Mouse (Mus musculus): Measurements from ENCODE around the gene Gm281. TPM values are rescaled to one million over a fixed set of nuclear protein-coding genes. Genes with fewer than 3 reads are reported as not detected.
"Not testable (repeated sequence)": the region's sequence is repeated elsewhere in the genome, so short reads cannot be mapped to it uniquely, and the experiment has no call there.

Gene Gm281
- polyA plus RNA-seq (2017; shearing (Covaris generic)), result not detected

- ATAC-seq, result no peak
Measured at GRCm38 (mm10) chr14:13914387-13915082, at the start of gene Gm281. TSS of gene Gm281 (minus strand) at chr14:13914478.

DNA sequence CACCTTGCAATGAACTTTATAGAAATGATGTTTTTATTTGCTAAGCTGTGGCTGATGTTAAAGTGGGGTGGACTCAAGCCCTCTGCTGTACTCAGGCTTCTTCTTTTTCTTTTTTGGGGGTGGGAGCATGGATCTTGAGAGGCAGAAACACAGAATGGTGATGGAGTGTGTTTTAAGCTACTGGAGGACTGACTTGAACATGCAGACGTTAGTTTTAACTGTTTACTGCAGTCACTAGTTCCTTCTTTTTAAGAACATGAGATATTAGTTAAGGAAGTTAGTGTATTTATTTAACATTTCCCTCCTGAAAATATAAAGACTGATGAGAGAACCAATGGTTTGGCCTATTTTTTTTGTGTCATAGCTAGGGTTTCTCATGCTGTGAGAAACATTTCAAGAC lies 49.2 kb upstream of the Gm281 start:
- no peak for ATAC-seq

DNA sequence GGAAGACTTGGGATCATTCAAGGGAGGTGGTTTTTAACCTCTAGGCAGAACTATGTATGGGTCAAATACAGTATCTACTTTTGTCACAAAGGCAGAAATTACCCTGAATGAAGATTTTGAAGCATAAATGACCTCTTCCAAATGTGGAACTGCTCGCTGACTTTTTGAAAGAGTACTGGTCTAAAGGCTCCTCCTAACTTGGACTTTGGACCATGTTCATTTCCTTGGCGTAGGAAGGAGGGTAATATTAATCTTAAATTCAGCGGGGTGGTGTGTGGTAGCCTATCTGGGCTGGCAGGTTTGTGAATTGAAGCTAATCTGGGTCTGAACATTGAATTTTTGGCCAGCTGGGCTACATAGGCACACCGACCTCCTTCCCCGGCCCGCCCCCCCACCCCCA lies 48.2 kb upstream of the Gm281 start:
- no peak for ATAC-seq

DNA sequence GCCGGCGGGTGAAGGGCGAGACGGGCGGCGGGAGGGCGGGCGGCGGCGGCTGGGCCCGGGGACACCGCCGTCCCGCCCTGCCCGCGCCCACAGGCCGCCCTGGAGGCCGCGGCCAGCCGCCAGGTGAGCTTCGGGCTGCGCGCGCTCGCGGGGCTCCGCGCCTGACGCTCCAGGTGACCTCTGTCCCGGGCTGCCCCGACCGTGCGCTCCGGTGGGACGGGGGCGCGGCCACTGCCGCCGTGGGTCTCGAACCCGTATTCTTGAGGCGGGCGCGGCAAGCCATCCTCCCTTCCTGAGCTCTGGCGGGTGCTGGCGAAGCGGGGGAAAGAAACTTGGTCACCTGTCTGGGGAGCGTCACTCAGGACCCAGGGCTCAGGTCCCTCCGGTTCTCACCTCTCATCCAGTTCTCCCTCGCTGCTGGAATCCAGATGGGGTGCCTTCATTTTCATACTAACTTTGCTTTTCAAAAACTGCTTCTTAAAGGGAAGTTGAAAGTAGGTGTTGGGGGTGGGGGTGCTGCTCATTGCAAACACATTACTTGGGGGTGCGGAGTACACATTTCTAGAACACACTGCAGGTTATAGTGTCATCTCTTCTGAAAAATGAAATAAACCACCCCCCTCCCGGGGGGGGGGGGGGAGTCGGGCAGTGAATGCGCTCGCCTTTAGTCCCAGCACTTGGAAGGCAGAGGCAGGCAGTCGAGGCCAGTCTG lies 47.3 kb upstream of the Gm281 start, which contains the start of the genes Atxn7 and Thoc7:
Gene Atxn7, plus strand, starts transcription at position 40 of the 712 bp plus-strand sequence.
Gene Thoc7, minus strand, starts transcription at position 452 of the 712 bp plus-strand sequence.
- ATAC-seq, result peak; percentile 25

GRCm38 (mm10) chr14:13960482-13961325 lies 46.4 kb upstream of the Gm281 start:
- peak; percentile 67 for ATAC-seq

GRCm38 (mm10) chr14:13960079-13960478 lies 45.8 kb upstream of the Gm281 start:
- peak; percentile 61 for ATAC-seq

- ATAC-seq, result not testable (repeated sequence)
Measured at GRCm38 (mm10) chr14:13952151-13952550, 37.9 kb upstream of the Gm281 start.

GRCm38 (mm10) chr14:13950401-13950800 lies 36.1 kb upstream of the Gm281 start:
- ATAC-seq, result peak; percentile 76

DNA sequence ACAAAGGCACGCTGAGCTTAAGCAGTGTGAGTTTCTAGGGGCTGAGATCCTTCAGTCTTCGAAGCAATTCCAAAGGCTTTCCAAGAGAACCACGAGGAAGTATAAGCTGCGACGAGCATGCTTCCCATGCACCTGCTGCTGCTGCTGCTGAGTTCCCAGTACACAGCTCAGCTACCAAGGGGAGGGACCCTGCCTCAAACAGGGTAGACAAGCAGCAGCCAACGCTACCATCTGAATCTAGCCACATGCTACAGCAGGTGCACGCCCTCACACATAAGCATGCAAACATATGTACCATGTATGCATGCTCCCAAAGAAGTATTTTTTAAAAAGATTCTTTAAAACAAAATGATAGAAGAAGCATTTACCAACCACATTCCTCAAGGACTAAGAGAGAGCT lies 34.1 kb upstream of the Gm281 start:
- no peak for ATAC-seq

GRCm38 (mm10) chr14:13944686-13945085 lies 30.4 kb upstream of the Gm281 start:
- no peak for ATAC-seq

GRCm38 (mm10) chr14:13934052-13934371 lies 19.7 kb upstream of the Gm281 start:
- peak; percentile 64 for ATAC-seq

- peak; percentile 71 for ATAC-seq
Measured at GRCm38 (mm10) chr14:13933290-13934051, 19.2 kb upstream of the Gm281 start.

GRCm38 (mm10) chr14:13917630-13918029 lies 3.4 kb upstream of the Gm281 start:
- ATAC-seq, result peak; percentile 83

DNA sequence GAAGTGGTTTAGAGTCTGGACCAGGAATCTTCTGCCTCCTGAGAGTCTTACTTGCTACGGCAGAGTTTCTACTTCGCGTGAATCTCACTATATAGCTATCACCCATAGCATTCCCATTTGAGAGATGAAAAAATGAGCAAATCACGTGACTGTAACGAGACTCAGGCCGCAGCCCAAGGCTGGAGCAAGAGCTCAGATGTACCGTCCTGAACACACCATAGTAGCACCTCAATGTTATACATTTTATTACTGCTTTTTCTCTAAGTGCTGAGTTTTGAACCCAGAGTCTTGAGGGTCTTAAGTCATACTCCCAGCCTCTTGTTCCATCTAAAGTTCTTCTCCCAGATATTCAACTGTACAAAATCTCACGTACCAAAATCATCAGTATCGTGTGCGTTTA lies 2.9 kb upstream of the Gm281 start:
- no peak for ATAC-seq

GRCm38 (mm10) chr14:13915207-13915606 lies 929 bp upstream of the Gm281 start:
- ATAC-seq, result no peak

- no peak for ATAC-seq
Measured at GRCm38 (mm10) chr14:13910148-13910547, 4.1 kb downstream of the Gm281 start.

GRCm38 (mm10) chr14:13907145-13907544 lies 7.1 kb downstream of the Gm281 start:
- ATAC-seq, result no peak

DNA sequence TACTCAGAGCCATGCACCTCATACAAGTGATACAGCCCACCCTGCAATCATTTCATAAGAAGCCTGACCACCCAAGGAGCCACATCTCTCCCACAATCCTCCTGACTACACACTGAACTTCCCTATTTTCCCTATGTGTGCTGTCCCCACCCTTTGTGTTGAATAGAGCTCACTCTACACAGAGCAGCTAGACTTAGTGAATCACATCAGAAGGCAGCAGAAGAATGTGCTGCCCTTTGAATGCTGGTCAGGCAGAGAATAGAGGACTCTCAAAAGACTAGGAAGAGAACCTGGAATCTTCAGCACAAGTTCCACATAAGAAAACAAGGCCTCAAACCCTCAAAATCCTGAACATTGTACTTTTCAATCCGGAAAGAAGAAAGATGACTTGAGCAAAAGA lies 7.8 kb downstream of the Gm281 start:
- no peak for ATAC-seq

DNA sequence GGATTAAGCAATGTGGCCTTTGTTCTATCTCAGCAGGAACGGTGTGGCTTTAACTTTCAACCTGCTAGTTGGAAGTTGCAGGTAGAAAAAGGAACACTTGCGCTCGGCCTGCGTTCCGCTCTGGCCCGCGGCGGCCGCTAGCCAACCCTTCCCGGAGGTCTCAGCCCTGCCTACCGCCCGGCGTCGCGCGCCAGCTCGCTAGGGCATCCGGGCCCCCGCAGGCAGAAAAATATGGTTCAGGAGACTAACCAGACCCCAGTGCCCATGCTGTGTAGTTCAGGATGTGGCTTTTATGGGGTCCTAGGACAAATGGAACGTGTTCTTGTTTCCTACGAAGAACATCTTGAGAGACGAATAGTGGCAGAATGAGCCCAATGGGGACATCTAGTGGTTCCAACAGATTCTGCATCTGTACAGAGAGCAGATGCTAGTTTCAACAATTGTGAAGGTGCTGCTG lies 12.6 kb downstream of the Gm281 start:
- ATAC-seq, result peak; percentile 94

DNA sequence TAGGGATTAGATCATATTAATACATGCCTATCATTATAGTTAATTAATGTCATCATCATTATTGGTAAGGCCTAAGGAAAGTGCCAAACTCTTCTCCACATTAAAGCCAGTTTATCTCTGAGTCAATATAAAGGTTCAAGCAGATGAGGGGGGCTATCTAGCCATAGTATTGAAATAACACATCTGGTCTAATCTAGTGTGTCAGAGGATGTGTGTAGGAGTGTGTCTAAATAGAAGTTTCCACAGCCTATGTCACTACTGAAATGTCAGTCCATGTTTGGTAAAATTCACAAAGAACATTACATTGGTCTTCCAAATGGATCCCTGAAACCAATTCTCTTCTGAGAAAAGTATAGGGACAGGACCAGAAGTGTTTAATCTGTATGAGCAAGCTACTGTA lies 19.1 kb downstream of the Gm281 start:
- peak; percentile 66 for ATAC-seq

- ATAC-seq, result no peak
Measured at GRCm38 (mm10) chr14:13893748-13894147, 20.5 kb downstream of the Gm281 start.

- no peak for ATAC-seq
Measured at GRCm38 (mm10) chr14:13861416-13861815, 52.9 kb downstream of the Gm281 start.

Data from CD4-positive, CD25-positive, alpha-beta regulatory T cell, adult 4 months (primary cell).